Mouse (Mus musculus) left cerebral cortex, adult 8-10 months (tissue): Measurements from ENCODE around the gene Nipbl. TPM values are rescaled to one million over a fixed set of nuclear protein-coding genes. Genes with fewer than 3 reads are reported as not detected.
"Not testable (repeated sequence)": the region's sequence is repeated elsewhere in the genome, so short reads cannot be mapped to it uniquely, and the experiment has no call there.

Experiments used
- DNase-seq, 2 experiments: peaks; one replicate each; pipeline ENCODE4 v3.0.0; 2022; ENCODE audit warnings: low spot score in 2 of 2
- total RNA-seq, 4 experiments: library from RNA; stranded (reverse); gene quantifications; 2 replicates each; pipeline ENCODE4 v1.2.4; 2022

The Nipbl gene
- 10 to 100 TPM; 27.9 to 30.5 (median 28.1) TPM for total RNA-seq

GRCm38 (mm10) chr15:8443926-8444889, at the start of gene Nipbl:
Gene Nipbl, minus strand, starts transcription at chr15:8444463.
- peak; percentile 73 to 87 for DNase-seq

DNA sequence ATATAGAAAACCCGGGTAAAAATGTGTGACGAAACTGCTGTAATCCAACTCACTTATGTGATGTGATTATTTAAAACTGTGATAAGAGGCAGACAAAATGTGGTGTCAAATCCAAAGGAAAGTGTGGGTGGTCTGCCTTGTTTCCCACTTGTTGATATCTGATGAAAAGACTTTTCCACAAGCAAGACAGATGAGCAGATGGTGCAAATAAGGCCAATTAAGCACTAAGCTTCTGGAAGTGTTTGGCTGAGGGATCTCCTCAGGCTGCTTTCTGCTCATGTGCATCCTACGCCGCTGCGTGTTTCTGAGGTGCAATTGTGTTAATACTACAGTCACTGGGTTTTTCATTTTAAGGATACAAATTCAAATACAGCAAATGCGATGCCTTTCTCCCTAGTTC, 41.0 kb upstream of the Nipbl start:
- peak in 1 of 2 experiments; percentile 5 for DNase-seq

DNA sequence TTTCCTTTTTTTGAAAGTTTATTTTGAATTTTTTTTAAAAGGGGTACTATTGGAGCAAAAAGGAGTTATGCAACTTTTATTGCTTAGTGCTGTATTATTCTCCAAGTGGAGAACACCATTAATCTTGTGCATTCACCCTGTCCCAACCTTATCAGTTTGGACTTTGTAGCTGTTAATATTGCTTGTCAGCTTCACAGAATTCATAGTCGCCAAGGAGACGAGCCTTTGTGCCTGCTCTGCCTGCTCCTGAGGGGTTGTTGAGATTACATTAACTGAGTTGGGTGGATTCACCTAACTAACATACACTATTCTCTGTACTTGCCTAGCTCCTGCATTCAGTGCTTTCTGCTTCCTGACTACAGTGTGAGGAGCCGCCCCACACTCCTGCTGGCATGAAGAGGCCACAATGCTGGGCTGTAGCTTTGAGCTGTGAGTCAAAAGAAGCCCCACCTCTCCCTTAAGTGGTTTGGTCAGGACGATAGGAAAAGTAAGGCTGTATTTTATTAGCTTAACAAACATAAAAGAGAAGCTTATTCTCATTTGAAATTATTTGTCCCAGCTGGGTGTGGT, 24.8 kb upstream of the Nipbl start:
- DNase-seq = no peak

- no peak for DNase-seq
Measured at GRCm38 (mm10) chr15:8463521-8463920, 19.3 kb upstream of the Nipbl start.

GRCm38 (mm10) chr15:8462780-8463179, 18.5 kb upstream of the Nipbl start:
- no peak for DNase-seq

DNA sequence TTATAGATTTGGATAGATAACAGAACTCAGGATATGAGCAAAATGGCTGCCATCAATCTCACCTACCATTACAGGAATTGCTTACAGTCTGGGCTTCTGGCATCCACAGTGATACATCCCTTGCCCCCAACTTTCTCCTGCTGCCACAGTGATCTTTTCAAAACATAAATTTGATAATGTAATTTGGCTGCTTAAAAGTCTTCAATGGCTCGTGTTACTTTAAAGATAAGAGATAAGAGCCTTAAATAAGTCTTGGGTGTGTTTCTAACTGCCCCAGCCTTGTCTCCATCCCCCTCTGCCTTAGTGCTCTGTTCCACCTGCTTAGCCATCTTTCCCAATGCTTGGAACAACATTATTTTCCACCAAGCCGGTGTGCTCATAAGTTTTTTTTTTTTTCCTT, 16.6 kb upstream of the Nipbl start:
- DNase-seq = no peak

- no peak for DNase-seq
Measured at GRCm38 (mm10) chr15:8459979-8460378, 15.7 kb upstream of the Nipbl start.

DNA sequence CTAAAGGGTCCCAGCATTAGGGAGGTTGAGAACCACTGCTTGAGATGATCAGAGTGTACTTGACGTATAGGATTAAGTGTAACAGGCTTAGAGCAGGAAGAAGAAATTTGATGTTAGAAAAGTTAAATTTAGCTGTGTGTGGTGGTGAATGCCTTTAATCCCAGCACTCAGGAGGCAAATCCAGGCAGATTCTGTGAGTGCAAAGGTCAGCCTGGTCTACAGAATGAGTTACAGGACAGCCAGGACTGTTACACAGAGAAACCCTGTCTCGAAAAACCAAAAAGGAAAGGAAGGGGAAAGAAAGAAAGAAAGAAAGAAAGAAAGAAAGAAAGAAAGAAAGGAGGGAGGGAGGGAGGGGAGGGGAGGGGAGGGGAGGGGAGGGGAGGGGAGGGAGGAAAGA, 12.0 kb upstream of the Nipbl start:
- not testable (repeated sequence) for DNase-seq

GRCm38 (mm10) chr15:8455486-8455885, 11.2 kb upstream of the Nipbl start:
- no peak for DNase-seq

DNA sequence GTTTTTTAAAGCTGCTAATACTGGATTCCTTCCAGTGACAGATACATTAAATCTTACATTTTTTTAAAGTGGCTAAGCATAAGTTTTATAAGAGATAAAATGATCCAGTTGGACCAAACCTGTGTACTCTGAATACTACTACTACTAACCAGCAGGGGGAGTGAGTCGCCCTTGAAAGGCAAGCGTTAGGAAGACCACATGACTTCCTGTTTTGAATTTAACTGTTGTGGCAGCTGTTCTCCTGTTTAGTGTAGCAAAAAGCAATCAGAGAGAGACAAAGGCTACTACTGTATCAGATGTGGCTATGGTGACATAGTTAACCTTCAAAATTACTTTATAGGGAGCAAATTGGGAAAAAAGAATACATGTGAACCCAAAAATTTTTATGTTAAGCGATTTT, 6.8 kb upstream of the Nipbl start:
- DNase-seq = no peak

DNA sequence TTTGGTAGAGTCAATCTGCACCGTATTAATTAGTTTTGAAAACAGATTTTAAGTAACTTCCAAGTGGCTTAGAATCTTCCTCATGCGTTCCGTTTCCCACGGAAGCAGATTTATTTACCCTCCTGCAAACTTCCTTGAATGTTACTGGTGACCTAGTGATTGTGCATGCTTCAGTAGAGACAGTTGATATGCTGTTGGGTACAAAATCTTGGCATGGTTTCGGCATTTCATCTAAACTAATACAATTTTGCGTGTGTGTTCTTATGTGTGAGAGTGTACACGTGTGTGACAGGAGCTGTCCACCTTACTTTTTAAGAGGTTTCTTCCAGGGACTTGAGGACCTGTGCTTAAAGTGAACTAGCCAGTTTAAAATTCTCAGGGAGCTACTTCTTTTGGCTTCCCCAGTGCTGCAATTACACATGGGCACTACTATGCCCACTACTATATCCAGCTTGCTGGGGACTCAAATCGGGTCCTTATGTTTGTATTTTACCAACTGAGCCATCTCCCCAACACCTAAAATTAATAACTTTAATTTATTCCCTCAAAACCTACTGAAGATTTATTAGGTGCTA, 3.0 kb upstream of the Nipbl start:
- no peak for DNase-seq

DNA sequence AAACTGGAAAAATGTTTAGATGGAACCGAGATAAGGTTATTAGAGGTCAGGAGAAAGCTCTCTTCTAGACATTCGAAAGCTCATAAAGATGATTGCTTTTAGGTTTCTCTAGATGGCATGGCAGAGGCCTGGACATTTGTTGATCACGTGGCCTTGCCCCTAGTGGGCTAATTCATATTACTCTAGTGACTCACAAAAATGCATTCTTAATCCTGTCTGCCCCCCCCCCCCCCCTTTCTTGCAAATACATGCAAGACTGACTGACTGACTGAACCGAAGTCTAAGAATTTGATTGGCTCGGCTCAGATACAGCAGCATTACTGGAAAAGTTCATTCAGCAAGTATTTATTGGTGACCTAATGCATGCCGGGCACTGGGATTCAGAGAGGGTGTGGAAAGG, 2.2 kb upstream of the Nipbl start:
- no peak for DNase-seq

- DNase-seq = no peak
Measured at GRCm38 (mm10) chr15:8445951-8446419, 1.7 kb upstream of the Nipbl start.

DNA sequence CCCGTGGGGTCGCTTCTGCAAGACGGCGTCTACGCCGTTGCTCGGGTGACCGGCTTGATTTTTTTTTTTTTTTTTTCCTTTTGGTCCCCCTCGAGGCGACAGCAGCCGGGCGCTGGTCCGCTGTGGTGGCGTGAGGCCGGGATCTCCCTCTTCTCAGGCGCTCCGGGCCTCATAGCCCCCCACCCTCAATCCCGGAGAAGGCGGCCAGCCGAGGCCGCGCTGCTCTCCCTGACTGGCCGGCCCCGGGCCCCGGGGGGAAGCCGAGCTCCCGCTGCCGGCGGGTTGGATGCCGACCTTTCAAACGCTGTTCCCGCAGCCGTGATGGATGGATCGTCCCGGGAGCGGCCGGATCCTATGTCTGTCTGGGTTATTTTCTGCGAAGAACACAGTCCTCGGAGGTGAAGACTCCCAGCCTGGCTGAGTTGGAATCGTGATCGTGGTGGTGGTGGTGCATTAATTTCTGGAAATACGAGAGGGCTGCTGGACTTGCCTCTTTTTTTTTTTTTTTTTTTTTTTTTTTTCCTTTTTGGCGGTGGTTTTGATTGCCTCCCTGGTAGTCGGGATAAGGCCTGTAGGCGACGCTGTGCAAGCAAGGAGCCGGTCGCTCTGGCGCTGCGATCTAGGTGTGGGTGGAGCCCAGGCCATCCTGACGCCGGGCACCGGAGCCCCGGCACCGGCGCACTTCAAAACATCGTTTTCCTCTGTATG, 781 bp upstream of the Nipbl start:
- DNase-seq = peak; percentile 46 to 65

DNA sequence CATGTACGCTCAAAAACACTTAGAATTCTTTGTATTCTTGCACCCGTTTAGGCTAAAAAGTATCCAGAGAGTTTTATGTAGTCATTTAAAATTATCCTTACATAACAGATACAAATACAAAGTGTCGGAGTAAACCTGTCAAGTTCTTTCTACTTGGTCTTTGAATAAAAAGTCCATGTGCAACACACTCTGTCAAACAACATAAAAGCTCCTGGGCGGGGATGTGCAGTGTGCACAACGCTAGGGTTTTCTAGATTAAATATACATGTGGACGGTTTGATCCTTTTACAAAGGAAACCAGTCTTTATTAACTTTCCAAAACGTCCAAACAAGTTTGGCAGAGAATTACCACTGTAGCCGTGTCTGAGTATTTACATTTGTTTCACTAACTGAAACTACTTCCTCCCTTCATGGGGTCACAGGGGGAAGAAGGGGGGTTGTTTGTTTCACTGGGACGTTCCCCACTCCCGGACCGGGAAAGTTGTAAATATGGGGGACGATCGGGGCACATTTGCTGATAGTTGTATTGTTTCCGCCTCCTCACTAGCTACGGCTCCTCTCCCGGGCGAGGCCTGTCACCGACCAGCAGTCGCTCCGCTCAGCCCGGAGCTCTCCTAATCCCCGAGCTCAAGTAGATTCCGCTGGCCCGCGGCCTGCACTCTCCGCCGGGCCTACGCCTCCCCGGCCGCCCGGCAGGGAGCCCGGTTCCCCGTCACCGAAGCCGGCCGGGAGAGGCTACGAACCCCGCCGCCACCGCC, 916 bp downstream of the Nipbl start:
- peak in 1 of 2 experiments; percentile 47 for DNase-seq

DNA sequence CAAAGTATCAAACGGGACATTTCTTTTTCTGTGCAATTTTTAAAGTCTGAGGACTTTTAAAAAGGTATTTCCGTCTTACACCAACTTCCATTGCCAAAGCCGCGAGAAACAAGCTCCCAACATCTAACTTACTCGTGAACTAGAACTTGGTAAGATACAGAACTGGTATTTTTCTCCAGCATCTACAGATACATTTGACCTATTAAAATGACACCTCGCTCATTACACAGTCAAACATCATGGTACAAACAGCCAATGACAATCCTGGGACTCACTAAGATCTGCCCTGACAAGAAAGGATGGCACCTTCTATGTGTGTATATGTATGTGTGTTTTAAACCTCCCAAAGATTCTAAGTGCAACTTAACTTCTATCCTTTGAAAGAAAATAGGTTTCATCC, 1.5 kb downstream of the Nipbl start:
- DNase-seq = no peak

- no peak for DNase-seq
Measured at GRCm38 (mm10) chr15:8442156-8442555, 2.1 kb downstream of the Nipbl start.

GRCm38 (mm10) chr15:8433239-8433947, 10.9 kb downstream of the Nipbl start:
- DNase-seq = no peak

DNA sequence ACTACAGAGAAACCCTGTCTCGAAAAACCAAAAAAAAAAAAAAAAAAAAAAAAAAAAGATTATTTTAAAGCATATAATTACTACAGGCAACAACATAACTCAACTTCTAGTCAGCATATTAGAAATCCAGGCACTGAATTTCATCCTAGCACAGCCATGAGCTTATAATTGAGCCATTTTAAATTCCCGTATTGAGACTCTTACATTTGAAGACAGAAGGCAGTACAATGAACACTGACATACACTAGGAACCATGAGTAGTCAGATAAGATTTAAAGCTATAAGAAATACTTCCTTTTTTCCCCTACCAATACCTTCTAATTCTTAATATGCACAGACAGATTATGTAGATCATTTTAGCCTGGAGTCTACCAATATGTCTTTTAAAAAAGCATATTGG, 11.7 kb downstream of the Nipbl start:
- DNase-seq = no peak

DNA sequence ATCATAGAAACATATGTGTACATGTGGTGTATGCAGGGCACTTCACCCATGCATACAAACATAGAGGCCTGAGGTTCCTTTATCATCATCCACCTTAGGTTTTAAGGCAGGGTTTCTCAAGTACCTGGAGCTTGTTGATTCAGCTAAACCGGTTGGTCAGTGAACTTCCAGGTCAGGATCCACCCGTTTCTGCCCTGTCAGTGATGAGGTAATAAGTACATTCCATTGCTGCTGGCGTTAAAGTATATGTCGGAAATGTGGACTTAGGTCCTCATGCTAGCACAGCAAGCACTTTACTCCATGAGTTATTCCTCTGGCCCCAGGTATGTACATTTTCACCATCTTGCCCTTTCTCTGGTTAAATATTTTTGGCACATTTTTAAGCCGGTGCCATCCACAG, 14.8 kb downstream of the Nipbl start:
- no peak for DNase-seq
